Mouse (Mus musculus) heart, adult 11 months (tissue): Measurements from ENCODE around the gene Hoxc6.
A peak's percentile ranks its signal among the peaks of the same experiment; 100 is the strongest.

Experiments
- DNase-seq: peaks from one replicate; pipeline ENCODE4 v3.0.0; 2022

Hoxc6 gene

DNA sequence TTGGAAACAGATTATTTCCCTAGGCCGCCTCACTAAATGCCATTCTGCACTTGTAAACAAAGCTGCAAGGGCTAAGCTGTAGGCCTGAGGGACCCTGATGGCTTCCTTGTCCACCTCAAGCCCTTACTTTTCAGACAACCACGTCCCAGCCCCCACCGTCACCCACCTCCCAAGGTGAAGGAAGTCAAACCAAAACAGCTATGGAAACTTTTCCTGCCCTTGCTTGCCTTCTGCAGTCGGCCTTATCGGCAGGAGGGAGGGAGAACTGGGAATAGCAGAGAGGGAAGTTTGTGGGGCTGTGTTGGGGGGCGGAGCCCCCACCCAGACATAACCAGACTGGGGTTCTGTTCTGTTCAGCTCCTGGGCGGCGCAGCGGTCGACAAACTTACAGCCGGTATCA, 5.9 kb upstream of the Hoxc6 start:
- DNase-seq = peak; percentile 88

DNA sequence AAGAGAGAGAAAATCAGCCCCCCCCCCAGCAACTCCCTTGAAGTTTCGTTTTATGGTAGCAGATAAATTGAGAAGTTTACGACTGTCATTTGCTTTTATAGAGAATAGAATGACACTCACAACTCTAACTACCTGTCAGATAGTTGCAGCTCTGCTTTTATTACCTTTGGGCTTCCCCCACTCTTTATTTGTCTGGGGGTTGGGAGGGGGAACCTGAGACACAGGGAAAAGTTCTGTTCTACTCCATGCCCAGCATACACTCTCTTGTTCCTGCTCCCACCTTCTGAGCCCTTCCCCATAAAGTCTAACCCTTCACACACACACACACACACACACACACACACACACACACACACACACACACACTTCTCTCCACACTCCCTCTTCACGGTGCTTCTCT, 5.2 kb upstream of the Hoxc6 start:
- no peak for DNase-seq

DNA sequence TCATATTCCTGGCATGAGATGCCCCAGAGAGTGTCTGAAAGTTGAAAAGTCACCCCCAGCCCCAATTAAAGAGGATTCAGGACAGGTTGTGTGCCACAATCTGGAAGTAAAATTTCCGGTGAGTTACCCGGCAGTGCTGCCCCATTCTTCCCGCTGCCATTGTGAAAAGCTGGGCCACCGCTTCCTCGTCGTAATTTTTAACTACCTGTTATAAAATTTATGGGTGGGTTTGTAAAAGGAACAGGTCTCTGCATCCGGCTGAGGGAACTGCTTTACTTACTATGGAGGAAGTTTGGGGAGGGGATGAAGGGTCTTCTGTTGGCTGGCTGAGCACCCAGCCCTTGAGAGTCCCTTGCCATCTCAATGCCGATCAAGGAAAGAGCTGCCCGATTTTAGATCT, 1.5 kb upstream of the Hoxc6 start:
- DNase-seq = no peak

DNA sequence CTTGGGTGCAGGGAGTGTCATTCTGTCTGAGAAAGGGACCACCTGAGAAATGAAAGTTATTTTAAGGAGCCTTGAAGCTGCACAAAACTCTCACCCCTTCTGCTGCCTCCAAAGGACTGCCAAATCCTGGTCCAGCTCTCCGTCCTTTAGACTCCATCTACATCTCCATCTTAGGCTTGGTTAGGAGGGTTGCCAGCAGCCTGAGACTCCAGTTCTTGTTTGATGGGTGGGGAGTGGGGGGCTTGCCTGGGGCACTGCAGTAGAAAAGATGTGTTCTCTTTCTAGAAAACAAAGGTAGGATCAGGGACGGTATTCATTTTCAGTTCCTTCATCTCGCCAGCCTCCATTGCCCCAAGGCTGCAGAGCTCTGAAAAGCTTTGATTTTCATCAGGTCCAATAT, 626 bp upstream of the Hoxc6 start:
- DNase-seq = no peak

DNA sequence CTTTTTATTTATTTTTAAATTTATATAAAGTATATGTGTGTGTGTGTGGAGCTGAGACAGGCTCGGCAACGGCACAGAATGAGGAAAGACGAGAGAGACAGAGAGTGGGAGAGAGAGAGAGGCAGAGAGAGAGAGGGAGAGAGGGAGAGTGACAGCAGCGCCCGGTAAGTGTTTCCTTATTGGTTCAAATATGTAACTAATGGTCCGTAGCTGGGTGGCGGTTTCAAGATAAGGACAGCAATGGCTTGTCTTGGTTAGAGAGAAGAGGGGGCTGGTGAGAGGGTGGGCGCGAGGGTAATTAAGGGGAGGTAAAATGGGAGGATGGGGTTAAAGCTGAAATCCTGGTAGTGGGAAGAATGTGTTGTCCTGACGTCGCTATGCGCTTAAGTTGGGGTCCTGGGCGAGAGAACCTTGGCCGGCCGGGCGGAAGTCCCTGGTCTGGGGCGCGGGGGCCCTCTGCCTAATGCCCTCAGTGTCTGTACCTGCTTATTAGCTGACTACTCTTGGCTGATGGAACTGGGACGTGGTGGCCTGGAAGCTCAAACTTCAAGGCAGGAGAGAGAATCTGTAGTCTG, 638 bp downstream of the Hoxc6 start:
- DNase-seq = no peak

DNA sequence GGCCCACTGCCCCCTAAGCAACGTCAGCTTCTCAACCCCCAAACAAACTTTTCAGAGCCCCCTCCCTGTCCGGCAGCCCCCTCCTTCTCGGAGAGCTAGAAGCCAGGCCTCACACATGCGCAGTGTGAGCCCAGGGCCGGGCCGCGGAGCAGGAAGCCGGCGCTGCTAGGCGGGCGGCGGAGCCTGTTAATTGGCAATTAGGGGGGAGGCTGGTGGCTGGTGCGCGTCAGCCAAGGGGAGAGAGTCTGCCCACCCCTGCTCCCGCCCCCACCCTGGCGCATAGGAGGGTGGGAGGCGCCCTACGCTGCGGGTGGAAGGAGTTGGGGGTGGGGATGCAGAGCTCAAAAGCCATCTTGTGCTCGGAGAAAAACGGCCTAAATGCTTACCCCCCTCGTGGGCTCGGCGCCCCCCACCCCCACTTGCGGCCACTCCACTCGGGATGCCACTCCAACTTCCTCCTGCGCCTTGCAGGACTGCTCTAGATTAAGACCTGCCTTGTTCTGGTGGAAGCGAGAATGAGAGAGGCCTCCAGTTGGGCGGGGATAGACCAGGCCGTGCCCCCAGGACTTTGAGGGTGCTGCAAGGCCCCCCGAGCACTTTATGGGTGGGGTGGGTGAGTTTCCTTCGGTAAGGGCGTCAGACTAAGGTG, 1.2 kb downstream of the Hoxc6 start:
- peak; percentile 98 for DNase-seq

DNA sequence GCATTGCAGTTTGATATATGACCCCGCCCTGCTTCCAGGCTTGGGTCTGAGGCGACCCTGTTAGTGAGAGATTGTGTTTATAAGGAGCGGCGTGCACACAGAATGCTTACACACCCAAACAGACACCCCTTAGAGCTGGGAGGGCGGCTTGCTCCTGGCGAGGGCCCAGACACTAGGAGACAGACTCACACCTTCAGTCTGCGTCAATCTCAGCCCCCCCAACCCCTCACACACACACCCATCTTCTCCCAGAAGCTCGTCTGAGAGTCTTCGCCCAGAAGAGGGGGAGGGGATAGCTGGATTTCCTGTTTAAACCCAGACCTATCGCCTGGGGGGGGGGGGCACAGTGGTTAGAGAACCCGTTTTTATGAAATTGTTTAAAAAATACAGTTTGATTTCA, 1.9 kb downstream of the Hoxc6 start:
- DNase-seq = peak; percentile 87

DNA sequence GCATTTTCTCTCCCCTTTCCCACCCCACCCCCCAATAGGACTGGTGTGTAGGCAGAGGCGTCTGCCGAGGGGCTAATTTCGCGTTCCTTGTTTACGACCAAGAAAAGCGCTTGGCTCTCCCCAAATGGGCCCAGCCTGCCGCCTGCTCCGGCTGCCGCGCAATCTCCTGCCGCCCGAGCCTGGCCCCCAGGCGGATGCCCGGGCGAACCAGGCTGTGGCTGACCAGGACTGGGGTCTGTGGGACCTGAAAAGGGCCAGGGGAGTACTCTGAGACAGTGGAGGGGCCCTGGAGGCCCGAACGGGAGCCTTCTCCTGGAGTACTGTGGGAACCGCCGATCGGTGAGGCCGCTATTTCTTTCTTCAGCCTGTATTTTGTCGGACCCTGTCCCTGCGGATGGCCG, 2.4 kb downstream of the Hoxc6 start:
- peak; percentile 92 for DNase-seq

DNA sequence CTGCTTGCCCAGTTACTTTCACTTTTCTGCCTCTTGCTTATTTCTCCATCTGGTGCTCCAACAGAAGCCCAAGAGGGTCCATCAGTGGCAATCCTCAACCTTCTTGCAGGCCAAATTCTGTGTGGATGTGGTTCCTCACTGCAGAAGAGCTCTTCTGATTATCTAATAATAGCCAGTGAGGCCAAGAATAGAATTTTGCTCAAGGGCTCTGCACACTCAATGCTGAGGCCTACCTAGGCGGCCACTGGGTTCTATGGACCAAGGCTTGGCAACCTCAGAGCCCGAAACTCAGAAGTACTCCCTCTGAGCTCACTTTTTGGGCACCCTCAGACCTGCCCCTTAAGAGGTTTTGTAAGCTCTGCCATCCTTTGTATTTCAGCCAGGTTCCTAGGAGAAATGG, 3.3 kb downstream of the Hoxc6 start:
- peak; percentile 65 for DNase-seq

DNA sequence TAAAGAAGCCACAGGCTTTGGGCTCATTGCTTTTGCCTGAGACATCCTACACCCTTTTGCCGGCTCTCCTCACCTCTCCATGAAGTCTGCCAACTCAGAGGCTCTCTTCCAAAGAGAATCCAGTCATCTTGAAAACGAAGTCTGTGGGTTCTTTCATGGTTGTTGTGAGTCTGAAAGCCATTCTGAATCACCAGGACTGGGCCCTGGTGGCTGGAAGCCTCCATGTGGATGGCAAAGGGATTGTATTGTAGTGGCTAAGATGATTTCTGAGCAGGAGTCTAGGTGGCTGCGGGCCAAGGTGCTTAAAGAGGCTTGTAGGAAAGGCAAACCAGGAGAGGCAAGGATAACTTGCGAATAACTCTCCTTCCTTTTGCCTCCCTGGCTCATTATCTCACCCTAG, 4.1 kb downstream of the Hoxc6 start:
- DNase-seq = no peak

DNA sequence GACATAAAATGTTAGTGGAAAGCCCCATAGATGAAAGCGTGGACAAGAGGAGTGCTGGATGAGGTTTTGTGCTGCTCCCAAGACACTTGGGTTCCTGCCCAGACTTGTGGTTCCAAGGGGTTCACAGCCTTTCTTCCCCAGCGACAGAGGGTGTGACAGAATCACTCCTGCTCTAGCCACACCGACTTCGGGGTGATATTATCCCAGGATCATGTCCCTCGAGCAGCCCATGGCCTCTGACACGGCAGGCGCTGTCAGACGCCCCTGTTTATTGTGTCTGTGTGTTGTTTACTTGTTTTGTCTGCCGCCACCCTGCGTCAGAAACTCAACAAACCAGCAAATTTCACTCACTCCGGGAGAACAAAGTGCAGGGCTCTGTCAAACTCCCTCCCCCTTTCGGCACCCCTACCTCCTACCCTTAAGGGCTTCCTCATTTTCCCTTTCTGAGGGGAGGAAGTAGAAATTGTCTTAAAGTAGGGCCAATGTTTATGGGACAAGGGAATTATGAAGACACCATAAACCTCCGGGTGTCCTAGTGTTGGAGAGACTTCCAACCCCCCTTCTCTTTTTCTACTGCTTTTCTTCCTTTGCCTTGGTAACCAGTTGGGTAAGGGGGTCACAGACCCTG, 4.9 kb downstream of the Hoxc6 start:
- peak; percentile 80 for DNase-seq

DNA sequence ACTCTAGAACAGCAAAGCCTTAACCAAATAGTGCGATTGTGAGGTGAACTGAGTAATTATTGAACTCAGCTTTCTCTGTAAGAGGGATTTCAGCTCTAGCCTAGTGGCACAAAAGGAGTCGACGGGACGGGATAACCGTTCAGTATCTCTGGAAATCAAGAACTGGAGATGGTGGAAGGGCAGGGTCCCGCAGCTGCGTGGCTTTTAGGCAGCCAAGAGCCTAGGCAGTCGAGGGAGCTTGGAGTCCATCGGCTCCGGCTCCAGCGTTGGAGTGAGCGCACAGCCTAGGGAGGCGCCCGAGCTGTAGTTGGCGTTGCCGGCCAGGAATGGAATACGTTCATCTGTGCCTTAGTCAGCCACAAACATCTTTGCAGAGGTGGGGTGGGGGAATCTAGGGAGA, 7.3 kb downstream of the Hoxc6 start:
- peak; percentile 60 for DNase-seq

DNA sequence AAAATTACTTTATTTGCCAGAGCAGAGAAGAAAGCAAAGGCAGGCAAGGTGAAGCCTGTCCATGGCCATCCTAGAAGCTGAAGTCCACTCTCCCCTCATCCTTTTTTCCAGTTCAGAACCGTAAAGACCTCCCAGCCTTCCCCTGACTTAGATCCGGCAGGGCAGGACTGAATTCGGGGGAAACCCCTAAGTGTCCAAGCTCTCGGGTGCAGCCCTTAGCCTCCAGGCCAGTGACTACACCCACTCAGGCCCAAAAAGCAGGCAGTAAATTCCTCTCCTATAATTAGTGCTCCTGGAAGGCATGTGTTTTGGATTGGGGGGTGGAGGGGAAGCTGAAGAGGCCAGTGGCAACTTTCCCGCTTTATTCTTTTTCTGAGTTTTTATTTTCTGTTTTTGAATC, 7.7 kb downstream of the Hoxc6 start:
- DNase-seq = peak; percentile 74

DNA sequence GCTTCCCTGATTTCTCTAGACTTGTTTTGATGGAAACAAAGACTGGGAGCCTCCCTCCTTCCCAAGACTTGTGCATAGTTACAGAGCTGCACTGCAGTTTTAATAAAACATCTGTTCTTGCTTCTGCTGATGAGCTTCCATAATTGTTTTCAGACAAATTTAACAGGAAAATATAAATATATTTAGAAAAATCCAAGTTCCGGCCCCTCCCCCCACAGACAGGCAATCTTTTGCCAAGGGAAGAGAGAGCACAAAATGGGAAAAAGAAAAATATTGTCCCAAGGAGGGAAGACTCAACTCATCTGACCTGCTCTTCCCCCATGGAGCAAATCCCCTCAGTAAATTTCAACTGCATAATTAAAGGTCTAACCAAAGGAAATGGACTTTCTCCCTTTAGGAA, 8.3 kb downstream of the Hoxc6 start:
- no peak for DNase-seq

DNA sequence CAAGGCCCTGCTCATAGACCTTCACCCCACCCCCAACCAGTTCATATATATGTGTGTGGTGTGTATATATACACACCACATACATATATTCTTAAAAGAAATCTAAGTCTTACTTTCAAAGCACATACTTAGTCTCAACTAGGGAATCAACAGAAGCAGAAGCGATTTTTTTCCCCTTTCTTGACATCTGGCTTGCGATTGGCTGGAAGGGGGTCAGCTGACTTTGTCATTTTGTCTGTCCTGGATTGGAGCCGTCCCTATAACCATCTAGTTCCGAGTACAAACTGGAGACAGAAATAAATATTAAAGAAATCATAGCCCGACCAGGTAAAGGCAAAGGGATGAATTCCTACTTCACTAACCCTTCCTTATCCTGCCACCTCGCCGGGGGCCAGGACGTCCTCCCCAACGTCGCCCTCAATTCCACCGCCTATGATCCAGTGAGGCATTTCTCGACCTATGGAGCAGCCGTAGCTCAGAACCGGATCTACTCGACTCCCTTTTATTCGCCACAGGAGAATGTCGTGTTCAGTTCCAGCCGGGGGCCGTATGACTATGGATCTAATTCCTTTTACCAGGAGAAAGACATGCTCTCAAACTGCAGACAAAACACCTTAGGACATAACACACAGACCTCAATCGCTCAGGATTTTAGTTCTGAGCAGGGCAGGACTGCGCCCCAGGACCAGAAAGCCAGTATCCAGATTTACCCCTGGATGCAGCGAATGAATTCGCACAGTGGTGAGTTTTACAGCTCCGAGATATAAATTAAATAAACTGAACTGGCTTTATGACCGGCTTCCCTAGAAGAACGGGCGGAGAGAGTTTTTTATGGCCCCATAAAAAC, 11.4 kb downstream of the Hoxc6 start:
- DNase-seq = peak; percentile 79

DNA sequence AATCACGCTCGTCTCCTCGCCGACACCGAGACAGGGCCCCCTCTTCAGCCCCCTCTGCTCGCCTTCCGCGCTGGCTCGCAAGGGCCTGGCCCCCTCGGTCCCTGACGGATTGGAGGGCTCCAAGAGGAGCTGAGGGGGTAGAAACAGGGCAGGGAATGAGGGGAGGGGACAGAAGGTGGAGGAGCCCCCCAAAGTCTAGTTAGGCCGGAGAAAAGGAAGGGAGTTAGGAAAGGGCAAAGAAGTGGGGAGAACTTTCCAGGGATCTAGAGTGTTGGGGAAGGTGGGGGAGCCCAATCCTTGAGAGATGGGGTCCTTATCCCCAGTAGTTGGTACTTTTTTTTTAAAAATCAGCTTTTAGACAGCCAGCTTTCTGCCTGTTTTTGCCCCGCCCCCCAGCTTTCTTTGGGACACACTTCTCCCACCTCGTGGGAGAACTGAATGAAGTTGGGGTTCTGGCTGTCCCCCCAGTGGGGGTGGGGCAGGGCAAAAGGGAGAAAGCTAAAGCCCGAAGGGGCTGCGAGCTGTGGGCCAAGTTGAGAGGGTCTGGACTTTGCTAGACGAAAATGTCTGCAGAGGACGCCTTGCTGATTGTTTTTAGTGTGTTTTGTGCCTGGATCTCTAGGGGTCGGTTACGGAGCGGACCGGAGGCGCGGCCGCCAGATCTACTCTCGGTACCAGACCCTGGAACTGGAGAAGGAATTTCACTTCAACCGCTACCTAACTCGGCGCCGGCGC, 12.2 kb downstream of the Hoxc6 start:
- DNase-seq = peak; percentile 77

DNA sequence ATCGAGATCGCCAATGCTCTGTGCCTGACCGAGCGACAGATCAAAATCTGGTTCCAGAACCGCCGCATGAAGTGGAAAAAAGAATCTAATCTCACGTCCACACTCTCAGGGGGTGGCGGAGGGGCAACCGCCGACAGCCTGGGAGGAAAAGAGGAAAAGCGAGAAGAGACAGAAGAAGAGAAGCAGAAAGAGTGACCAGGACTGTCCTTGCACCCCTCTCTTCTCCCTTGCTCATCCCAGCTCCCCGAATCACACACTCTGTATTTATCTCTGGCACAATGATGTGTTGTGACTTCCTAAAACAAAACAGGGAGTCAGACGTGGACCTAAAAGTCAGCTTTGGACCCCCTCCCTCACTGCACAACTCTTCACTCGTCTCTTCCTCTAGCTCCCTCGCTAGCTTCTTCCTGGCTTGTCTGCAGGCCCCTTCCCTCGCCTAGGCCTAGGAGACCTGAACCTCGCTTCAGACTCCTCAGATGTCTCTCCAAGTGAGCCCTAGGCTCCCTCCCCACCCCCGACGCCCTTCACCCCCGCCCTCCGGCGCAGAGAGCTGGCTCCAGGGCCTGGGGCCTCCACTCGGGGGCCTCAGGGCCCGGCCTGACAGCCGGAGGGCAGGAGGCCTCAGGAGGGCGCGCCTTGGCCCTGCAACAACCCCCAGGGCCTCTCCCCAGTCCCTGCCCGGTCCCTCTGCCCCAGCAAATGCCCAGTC, 12.9 kb downstream of the Hoxc6 start:
- peak; percentile 75 for DNase-seq

DNA sequence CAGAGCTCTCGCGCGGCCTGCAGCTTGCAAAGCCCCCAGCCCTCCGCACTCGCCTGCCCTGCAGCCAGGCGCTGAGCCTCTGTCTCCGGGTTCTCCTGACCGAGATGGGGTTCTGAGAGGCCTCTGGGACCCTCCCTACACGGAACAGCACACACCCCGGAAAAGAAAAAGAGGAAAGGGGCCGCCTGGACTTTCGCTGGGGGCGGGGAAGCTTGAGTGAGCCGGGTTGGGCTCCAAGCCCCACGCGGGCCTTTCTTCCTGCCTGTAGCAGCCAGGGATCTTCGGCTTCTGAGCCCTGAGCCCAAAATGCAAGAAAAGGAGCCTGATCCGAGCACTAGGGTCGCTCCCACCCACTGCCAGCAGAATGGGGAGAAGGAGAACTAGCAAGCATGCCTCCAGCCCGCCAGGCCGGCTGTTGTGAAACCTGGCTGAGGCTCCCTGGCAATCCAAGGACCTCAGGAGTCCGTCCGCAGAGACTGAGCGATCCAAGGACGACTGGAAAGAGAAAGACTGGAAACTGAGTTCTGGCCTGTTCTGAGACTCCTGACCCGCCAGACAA, 13.9 kb downstream of the Hoxc6 start:
- peak; percentile 84 for DNase-seq

DNA sequence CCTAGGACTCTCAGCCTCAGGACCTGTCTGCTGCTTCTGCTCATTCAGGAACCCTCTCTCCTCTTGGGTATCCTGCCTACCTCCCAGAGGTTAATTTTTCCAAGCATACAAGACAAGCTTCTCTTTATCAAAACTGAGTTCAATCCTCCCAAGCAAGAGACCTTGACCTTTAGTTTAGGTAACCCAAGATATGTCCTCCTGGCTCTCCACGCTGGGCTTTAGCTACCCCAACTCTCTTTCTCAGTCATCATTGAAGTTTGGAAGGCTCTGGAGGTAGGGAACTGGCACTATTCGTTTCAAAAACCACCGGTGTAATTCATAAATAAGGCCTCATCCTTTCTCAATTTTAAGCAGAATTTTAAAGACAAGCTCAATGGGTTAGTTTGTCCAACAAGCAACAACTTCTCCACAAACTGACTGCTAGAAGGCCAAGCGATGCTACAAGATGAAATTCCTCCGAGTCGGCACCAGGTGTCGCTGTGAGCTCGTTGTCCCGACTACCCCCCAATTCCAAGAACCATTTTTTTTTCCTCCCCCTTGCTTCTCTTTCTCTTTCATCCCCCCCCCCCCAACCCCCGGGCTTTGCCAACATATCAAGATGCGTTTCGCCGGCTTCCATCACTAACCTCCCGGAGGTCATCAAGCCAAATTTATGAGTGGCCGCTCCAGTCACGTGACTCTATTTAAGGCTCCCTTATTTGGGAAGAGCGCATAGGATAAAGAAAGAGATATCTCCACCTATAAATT, 15.4 kb downstream of the Hoxc6 start:
- peak; percentile 90 for DNase-seq

DNA sequence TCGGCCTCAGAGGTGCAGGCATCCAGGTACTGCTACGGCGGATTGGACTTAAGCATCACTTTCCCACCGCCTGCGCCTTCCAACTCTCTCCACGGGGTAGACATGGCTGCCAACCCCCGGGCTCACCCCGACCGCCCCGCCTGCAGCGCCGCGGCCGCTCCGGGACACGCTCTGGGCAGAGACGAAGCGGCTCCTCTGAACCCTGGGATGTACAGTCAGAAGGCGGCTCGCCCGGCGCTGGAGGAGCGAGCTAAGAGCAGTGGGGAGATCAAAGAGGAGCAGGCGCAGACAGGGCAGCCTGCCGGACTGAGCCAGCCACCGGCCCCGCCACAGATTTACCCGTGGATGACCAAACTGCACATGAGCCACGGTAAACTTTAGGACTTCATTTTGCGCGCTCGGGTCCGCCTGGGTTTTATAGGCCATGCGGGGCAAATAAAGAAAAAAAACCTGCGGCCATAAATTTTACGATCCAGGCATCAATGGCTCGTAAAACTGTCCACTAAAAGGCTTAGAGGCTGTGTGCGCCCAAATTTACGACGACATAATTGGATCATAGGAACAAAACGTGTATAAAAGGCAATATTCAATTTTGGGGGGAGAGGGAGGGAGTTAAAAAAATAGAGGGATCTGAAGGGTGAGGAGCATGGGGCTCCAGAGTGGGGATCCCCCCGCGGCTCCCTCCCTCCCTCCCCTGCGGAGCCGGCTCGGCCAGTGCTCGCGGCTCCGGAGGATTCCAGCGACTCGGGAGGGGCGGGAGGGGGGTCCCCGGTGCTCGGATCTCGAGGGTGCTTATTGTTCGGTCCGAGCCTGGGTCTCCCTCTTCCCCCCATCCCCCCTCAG, 16.3 kb downstream of the Hoxc6 start:
- DNase-seq = peak; percentile 90
